ENCODE assay signal across 16 mouse cellular contexts in the genomic region with DNA sequence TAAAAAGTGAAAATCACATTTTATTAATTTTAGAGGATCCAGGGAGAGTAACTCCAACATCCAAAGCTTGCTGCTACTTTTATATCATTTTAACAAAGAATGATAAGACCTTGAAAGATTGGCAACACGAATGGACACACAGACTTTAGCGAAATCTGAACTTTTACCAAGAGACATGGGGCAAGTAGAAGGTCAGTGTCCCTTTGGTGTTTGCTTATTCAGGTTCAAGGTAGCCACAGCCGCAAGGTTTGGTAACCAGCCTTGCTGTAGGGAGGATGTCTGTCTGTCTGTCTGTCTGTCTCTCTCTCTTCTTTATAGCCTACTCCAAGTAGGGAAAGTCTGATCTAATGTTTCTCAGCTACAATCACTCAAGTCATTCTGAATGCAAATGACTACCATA.
"Had no signal": no experiment of that assay in that cellular context is flagged by ENCODE, and none has a peak within 500 bp of the region (broad histone marks: within the 10 kb centered on the region; RNA-seq: fewer than 3 reads in every experiment).

No protein-coding gene starts in this region.

- H3K4me3 ChIP-seq: neural tube, embryonic 13.5 days; neural tube, embryonic 15.5 days; stomach, embryonic 15.5 days had no signal

- H3K27ac ChIP-seq: neural tube, embryonic 13.5 days; neural tube, embryonic 15.5 days; stomach, embryonic 15.5 days; stomach, postnatal 0 days had no signal

- H3K9ac ChIP-seq: neural tube, embryonic 13.5 days; neural tube, embryonic 15.5 days; stomach, embryonic 15.5 days had no signal

- H3K4me2 ChIP-seq: neural tube, embryonic 13.5 days; neural tube, embryonic 15.5 days; stomach, embryonic 15.5 days had no signal

- H3K27me3 ChIP-seq: neural tube, embryonic 13.5 days; neural tube, embryonic 15.5 days; stomach, embryonic 15.5 days had no signal

- H3K9me3 ChIP-seq: neural tube, embryonic 13.5 days; neural tube, embryonic 15.5 days; stomach, embryonic 15.5 days had no signal

- H3K4me1 ChIP-seq: neural tube, embryonic 13.5 days; neural tube, embryonic 15.5 days; stomach, embryonic 15.5 days had no signal

- H3K36me3 ChIP-seq: neural tube, embryonic 13.5 days; neural tube, embryonic 15.5 days; stomach, embryonic 15.5 days had no signal

- DNase-seq: retina, postnatal 1 day; right cerebral cortex, adult 18-20 months; right cerebral cortex, postnatal 14 days; right cerebral cortex, postnatal 25 days; right cerebral cortex, postnatal 4 days; spleen, adult 18-20 months; thymus, adult 18-20 months; thymus, adult 2 months; thymus, postnatal 14 days; thymus, postnatal 25 days; thymus, postnatal 36 days; thymus, postnatal 4 days had no signal
